Mouse (Mus musculus): Measurements from ENCODE around the gene Pcf11.

Pcf11 gene

DNA sequence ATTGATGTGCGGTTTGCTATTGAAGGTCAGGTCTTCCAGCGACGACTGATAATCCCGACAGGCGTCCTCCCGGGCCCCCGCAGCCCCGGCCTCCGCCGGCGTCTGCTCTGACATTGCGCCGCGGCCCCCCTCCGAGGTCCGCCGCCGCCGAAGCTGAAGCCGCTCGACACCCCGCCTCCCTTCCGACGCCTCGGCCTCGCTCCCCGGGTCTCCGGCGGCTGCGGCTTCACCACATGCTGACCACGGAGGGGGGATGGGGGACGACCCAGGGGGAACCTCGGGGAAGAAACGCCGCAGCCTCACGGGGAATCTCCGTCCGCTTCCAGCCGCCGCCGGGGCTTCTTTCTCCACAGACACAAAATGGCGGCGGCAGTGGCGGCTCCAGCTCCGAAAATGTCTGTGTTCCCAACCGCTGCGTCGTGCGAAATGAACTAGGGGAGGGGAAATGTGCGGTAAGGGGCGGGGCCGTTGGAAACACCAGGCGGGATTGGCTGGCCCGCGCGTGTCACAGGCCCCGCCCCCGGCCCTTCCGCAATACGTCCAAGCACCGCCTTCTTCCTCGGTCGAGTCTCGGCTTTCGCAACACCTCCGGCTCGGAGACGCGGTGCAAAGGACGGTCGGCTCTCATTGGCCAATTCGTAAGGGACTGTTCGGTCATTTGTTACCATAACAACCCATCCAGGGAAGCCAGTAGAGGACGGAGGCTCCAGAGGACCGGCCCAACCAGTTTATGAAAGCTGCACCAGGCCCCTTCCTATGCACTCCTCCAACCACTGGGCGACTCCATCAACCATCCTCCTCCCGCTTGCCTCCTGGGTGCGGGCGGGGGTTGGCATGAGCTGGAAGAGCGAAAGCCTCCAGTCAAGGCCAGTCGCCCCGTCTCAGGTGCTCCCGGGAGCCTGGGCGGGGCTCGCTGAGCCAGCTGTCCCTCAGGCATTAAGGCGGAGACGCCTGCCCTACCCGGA lies at the start of gene Pcf11:
Pcf11 (minus strand) TSS at position 428 of the 965 bp plus-strand sequence.
- DNase-seq = peak; percentile 99

DNA sequence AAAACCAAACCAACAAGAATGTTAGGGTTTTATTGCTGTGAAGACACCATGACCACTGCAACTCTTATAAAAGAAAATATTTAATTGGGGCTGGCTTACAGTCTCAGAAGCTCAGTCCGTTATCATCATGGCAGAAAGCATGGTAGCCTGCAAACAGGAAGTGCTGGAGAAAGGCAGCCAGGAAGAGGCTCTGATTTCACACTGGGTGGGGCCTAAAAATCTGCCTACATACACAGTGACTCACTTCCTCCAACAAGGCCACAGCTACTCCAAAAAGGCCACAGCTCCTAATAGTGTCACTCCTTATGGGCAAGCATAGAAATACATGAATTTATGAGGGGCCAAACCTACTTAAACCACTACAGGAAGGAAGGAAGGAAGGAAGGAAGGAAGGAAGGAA lies 45.3 kb upstream of the Pcf11 start:
- DNase-seq = no peak

DNA sequence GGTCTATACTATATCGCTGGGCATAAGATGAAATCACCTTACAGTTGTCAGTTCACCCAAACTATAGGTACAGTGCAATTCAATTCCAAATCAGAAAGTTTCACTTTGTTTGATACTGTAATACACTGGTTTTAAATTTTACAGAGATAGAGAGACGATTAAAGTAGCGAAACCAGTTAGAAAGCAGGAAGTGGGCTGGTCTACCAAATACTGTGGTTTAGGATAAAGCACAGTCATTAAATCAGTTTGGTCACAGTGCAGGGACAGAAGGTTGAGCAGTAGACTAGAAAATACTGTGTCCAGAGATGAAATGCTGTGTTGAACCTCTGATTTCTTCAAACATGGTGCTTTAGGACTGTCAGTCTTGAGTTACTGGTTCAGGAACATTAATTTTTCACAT lies 41.9 kb upstream of the Pcf11 start:
- no peak for DNase-seq

DNA sequence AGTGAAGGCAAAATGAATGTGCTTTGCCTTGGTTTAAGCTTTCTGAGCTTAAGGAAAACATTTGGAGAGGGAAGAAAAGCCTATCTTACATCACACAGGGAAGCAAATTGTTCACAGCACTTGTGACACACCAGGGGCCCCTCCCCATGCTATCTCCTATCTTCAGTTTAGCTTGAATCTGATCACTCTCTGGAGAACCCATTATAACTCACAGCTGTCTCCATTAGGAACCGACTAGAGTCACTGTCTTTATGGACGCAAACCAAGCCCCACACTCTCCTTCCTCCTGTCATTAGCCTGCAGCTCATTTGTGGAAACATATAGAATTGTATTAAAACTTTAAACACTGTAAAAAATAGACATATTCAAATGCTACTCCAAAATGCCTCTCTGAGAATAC lies 39.8 kb upstream of the Pcf11 start:
- no peak for DNase-seq

DNA sequence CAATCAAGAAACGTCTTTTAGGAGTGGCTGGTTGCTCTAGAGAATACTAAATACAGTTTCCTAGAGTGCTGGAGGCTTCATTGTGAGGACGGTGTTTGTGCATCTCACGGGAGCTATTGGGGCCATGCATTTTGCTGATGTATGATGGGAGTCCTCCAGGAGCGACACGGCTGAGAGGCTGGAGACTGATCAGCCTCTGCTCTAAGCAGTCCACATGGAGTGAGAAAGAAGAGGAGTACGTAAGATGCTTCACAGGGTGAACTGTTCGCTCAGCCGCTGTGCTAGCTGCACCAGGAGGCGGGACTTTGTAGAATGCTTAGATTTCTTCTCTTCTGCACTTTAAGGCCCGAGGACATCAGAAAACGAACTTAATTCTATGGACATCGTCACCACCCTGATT lies 37.0 kb upstream of the Pcf11 start:
- DNase-seq = no peak

DNA sequence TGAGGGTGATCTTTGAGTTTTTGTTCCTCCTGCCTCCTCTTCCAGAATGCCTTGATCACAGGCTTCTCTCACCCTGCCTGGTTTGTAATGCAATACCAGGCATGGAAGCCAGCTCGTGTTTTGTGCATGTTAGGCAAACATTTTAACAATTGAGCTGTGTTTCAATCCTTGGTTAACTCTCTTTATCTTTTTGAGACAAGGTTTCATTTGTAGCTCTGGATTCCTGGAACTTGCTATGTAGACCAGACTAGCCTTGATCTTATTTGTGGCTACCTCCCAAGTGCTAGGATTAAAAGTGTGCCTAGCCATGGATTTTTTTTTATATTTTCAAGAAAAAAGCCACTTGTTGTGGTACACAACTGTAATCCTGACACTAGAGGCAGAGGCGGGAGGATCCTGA lies 35.8 kb upstream of the Pcf11 start:
- no peak for DNase-seq

DNA sequence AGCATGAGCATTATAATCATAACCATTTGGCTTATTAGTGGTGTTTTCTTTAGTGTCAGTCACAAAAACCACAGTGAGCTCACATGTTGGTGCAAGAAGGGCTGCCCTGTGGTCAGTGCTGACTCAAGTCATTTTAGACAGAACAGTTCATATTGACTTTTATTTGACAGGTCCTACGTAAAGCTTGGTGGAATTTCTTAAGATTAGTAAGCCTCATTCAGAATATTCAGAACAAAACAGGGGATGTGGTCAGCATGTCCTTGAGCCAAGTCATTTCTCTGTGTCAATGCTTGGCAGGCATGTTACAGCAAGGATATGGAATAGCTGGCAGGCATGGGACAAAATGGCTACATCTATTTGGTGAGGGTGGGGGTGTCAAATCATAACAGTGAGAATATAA lies 33.9 kb upstream of the Pcf11 start:
- DNase-seq = no peak

DNA sequence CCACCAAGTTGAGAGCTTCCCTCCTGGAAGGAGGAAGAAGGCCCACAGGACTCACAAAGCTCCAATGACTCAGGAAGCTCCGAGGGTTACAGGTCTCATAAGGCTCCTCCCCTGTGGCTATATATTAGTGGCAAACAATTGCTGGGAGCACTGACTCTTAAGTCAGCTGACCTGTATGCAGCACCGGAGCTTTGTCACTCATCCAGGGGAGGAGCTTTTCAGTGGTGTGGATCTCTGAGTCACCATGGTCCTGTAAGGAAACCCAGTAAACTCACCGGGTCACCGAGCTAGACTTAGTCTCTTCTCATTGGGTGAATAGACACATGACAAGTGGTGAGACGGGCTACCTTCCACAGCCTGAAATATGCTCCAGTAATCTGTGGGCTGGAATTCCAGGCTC lies 29.0 kb upstream of the Pcf11 start:
- DNase-seq = no peak

DNA sequence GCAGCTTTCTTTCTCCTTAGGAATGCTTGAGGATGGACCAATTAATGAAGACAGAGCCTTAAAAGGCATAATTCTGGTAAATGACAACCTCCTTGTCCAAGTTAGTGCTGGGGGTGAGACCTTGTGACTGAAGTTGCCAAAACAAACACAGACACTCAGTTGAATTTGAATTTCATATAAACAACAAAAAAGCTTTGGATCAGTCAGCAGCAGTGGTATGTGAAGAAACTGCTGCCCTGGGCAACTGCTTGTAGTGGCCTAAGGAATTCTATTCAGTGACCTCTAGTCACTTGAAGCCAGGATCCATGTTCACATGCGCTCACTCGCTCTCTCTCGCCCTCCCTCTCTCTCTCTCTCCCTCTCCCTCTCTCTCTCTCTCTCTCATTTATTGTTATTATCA lies 26.7 kb upstream of the Pcf11 start:
- DNase-seq = no peak

DNA sequence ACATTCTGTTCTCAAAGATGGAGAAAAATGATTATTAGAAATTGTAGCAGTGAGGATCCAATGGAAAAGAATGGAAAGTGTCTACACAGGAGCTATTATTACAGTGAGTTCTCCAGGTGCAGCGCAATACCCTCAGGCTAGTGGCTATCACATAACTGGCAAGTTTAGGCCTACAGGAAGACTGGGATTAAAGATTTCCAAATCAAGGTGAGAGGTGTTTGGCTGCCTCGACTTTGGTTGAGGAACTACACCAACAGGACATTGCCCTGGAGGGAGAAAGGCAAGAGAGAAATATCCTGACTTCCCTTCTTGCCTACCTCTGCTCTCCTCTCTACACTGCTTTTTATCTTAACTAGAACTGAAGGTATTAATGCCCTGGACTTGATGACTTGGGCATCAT lies 19.4 kb upstream of the Pcf11 start:
- DNase-seq = no peak

DNA sequence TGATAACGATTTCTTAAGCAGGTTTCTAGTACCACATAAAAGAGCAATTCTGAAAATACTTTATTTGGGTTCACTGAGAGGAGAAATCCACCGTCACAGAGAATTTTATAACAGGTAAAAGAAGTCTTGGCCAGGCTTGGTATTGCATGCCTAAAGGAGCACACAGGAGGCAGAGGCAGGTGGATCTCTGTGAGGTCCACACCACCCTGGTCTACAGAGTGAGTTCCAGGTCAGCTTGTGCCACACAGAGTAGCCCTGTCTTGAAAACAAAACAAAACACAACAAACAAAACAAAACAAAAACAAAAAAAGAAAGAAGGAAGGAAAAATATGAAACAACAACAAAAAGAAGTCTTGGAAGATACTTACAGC lies 18.6 kb upstream of the Pcf11 start:
- DNase-seq = no peak

DNA sequence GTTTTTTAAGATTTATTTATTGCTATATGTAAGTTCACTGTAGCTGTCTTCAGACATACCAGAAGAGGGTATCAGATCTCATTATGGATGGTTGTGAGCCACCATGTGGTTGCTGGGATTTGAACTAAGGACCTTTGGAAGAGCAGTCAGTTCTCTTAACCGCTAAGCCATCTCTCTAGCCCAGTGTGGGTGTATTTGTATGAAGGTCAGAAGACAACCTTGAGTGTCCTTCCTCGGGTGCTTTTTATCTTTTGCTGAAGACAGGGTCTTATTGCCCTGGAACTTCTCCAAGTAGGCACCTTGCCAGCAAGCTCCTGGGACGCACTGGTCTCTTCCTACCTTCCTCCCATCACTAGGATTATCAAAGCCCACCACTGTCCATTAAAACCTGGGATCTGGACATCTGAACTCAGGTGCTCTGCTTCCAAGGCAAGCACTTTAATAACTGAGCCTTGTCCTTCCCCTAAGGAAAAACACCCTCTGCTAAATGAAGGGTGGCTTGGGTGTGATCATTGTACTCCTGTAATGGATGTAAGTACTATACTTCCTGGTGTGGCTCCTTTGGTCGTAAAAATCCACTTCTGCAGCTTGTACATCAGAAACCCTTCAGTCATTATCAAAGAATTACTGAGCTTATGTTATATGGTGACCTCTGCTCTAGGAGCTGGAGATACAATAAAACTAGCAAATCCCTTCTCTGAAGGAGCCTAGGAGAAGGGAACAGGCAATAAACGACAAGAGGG lies 18.0 kb upstream of the Pcf11 start:
- DNase-seq = no peak

DNA sequence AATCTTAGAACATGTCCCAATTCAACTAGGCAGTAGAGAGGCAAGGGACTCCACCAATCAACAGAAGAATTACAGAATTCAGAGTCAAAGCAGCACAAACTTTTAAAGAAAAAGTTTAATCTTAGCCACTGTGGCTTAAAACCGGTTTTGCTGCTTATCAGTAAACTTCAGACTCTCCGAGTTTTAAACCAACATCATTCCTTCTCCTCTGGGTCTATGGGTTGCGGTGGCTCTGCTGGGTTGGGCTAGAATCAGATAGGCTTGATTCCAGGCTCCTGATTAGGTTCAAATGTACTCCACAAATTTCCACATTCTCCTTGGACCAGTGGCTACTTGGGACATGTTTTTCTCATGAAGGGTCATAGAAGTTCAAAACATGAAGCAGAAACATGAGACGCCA lies 7.6 kb upstream of the Pcf11 start:
- DNase-seq = no peak

DNA sequence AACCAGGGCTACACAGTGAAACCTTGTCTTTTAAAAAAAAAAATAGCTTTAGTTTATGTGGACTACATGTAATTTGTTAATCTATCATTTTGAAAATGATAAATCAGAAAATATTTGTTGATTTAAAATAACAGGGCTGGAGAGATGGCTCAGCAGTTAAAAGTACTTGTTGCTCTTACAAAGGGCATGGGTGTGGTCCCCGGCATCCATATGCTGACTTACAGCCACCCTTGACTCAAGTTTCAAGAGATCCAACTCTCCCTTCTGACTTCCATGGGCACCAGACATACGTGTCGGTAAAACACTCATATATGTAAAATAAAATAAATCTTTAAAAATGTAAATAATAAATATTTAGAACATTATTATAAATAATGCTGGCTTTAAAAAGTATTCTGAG lies 5.4 kb upstream of the Pcf11 start:
- DNase-seq = no peak

DNA sequence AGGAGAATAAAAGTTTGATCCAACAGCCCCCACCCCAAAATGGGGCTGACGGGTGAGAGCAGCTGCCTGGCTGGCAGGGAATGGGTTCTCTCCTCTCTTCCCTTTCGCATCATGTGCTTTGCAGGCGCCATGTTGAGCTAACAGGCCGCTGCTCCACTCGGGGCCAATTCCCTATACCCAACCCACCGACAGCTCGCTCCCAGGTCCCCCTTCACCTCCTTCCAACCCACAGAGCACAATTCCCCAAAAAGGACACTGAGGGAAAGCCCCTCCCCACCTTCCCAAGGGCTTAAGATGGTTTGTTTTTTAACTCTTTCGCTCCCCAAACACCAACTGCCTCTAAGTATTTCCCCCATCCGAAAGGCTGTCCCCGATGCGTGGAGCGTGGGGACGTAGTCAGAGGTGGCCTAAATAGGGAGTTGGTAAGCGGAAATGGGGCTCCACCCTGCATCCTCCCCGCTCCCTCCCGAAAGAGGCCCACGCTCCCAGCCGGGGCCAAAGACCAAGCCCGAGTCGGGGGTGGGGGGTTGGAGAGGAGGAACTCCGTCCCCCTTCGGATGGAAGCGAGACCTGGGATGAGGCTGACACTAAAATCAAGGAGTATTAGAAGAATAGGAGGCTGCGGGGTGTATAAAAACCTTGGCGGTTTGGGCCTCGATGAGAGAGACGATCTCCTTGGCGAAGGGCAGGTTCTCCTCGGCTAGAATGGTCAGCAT lies 785 bp downstream of the Pcf11 start:
- peak; percentile 60 for DNase-seq

DNA sequence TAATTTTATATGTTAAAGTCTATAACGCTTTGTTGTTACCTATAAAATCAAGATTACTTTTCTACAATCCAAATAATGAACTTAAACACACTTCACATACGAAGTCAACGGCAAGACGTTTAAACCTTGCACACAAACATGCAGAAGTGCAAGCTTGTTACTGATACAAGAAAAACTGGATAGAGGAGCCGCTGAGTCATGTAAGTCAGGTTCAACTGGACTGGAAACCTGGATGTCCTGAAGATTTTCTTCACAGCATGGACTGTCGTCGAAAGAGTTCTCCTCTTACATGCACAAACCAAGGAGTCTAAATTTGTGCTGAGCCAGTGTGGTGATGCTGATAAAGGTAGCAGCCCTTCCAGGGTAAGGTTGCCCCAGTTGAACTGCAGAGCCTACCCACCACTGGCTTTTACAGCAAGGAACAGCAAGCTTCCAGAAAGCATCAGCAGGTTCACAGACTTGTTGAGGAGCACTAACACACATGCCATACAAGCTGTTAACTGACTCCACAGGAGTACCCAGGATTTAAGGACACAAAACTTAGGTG lies 3.4 kb downstream of the Pcf11 start:
- no peak for DNase-seq

DNA sequence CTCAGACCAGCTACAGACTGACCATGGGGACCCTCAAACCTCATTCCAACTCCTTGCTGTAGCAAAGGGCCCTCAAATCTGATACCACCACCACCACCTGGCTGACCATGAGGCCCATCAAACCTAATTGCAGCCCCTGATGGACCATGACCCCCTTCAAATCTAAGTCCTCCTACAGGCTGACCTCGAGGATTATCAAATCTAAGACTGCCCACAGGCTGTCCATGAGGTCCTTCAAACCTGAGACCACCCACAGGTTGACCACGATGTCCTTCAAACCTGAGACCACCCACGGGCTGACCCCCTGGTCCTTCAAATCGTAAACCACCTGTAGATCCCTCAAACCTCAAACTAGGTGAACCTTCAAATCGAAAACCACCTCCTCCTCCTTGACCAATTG lies 11.7 kb downstream of the Pcf11 start:
- no peak for DNase-seq

DNA sequence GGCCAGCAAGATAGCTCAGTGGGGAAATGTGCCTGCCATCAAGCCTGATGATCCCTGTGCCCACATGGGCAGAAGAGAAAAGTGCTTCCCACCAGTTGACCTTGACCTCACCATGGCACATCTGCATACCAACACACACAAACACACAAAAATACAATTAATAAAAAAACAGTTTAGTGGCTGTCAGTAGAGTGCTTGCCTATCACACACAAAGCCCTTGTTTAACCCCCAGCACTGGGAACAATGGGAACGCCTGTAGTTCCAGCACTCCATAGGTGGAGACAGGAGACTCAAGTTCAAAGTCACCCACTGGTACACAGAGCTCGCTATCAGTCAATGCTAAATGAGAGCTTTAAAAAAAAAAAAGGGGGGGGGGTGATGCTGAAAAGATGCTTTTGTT lies 13.3 kb downstream of the Pcf11 start:
- no peak for DNase-seq

DNA sequence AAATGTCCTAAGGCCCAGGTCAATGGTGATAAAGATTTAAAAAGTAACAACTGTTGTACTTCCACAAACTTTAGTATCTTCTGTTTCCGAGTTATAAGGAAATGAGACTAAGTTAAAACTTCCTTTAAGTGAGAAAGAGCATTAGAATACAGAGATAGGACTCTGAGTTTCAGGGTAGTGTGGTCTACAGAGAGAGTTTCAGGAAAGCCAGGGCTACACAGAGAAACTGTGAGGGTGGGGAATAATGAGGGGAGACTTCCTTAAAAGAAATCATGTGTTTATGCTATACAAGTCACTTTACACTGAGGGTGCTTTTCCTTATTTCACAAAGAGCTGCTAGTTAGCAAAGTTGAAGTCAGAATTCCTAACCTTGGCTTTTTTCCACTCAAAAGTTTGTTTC lies 16.4 kb downstream of the Pcf11 start:
- DNase-seq = no peak

DNA sequence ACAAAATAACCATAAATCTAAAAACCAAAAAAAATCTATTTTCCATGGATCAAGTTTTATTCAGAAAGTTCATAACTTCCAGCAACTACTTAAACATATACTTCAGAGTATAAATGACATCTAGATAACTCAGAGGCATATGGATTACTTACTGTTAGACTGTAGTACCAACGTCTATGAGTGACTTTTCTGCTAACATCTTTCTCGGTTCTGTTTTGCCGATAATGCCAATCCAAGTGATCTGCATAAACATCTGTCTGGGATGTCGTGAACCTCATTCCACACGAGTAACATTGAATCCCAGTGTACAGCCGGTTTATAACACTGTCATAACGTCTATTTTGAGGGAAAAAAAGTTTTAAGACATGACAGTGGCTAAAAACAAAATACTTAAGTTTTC lies 21.9 kb downstream of the Pcf11 start:
- DNase-seq = no peak

DNA sequence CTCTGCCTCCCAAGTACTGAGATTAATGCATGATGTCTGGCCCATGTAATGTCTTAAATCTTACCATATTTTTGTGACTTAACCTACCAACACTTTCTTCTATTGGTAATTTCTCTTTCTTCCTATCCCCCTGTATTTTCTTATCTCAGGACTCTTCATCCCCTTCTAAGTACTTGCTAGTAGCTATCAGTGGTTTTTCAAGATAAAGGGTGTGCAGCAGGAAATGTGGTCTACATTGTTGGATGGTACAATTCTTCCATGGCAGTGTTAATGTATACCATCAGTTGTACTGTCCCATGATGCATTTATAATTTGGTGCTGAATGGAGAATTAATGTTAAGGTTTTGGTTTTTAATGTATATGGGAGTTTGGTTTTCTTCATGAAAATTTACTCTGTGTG lies 27.4 kb downstream of the Pcf11 start:
- no peak for DNase-seq

DNA sequence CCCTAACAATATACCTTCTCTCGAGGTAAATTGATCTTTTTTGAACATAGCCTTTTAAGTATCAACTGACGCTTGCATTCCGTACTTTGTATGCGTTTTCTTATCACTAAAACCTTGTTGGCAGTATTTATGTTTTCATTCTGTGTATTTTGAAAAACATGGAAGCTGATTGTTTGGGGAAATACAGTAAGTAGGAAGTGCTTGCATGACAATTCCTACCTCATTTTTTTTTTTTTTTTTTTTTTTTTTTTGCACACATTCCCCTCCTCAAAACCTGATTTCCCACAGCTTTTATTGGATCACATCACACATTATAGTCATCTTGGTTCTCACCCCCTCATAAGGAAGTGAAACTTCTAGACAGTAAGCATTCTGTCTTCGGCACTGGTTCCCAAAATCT lies 31.7 kb downstream of the Pcf11 start:
- DNase-seq = no peak

DNA sequence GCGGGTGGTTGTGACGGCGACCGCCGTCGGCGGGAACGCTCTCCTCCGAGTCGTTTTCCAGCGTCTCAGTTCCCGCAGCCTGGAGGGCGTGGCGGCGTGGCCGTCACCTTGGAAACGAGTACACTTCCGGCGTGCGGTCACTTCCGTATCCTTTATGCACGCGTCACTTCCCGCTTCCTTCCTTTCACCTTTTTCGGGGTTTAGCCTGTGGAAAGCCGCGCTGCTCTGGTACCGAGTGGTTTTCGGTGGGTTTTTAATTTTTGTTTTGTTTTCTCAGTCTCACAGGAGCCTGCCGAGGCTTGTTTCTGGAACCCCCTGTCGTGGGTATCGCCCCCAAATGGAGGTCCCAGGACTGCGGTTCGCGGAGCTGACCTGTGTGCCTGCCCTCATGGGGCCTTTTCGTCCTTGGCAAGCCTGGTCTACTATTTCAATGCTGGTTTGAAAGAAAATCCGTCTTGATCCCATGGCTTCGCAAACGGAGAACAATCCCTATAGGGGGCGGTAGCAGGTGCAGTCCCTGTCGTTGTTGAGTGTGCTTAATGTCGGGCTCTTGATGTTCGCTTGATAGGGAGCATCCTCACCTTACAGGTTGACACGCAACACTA lies 32.6 kb downstream of the Pcf11 start, which contains the start of gene Ankrd42:
Ankrd42 (minus strand) TSS at position 122 of the 605 bp plus-strand sequence.
- DNase-seq = peak; percentile 93
